Mouse (Mus musculus) Patski (cell line): ENCODE measurements at regions not wholly inside any gene's neighbourhood (a gene's known extent, or its start where the extent isn't known, plus 50 kb on each side); places are given as distances from the start of the nearest gene placed in this dataset.
A peak's percentile ranks its signal among the peaks of the same experiment; 100 is the strongest.

Experiments used
- ATAC-seq: fragments of 100-300 bp; one replicate; pipeline ENCODE4 v1.8.0; 2021
- CTCF ChIA-PET: fragments of 350-600 bp; sonication (Branson Sonifier 250); formaldehyde crosslinking; loops from one replicate; lab custom pipeline; 2022; ENCODE audit warnings: inconsistent platforms; lab: Charles Lee
- POLR2A ChIA-PET: fragments of 350-600 bp; sonication (Branson Sonifier 250); formaldehyde crosslinking; loops from one replicate; lab custom pipeline; 2022; ENCODE audit warnings: antibody characterized with exemption, inconsistent platforms; lab: Charles Lee
- DNase-seq: peaks from one replicate; pipeline ENCODE4 v3.0.0-alpha.2; 2011; ENCODE audit warnings: low read depth, low spot score
- H3K27me3 ChIP-seq: fragments of 371-371 bp; one replicate; pipeline ENCODE4 v1.5.1; 2021
- CTCF ChIP-seq: fragments of 100-300 bp; IDR thresholded peaks from one replicate; pipeline ENCODE4 v1.5.1; 2021
- in situ Hi-C: fragments of 300-500 bp; cut with MboI; formaldehyde crosslinking; loops from 3 replicates; pipeline ENCODE4 v1.11.1; 2018; ENCODE audit warnings: low pct_unique_long_range_greater_than_20kb, mixed read lengths

- CTCF ChIA-PET, result no interaction called here
- in situ Hi-C loops, result no loop called here
- no peak for TF ChIP-seq CTCF
- POLR2A ChIA-PET, result no interaction called here
- no peaks in the 10 kb centered on the region for H3K27me3 ChIP-seq
- no peak for DNase-seq
- ATAC-seq, result no peak
These were observed 2010.6 kb downstream of the A830018L16Rik start for GRCm38 (mm10) chr1:13424524-13424923.

GRCm38 (mm10) chr1:13425601-13426327, 2011.9 kb downstream of the A830018L16Rik start:
- TF ChIP-seq CTCF, result no peak
- in situ Hi-C loops, result no loop called here
- DNase-seq (no peak), ATAC-seq (no peak)
- H3K27me3 ChIP-seq, result no peaks in the 10 kb centered on the region
- ChIA-PET POLR2A (interaction anchor here (0.6 kb wide), 1 partner anchor 181 kb away, joined by 4 read pairs; no protein-coding TSS in a partner anchor), CTCF (no interaction called here)

- TF ChIP-seq CTCF, result no peak
- no peak for ATAC-seq
- no peaks in the 10 kb centered on the region for H3K27me3 ChIP-seq
- ChIA-PET CTCF (no interaction called here), POLR2A (interaction anchor here (0.6 kb wide), 1 partner anchor 181 kb away, joined by 4 read pairs; no protein-coding TSS in a partner anchor)
- no peak for DNase-seq
- in situ Hi-C loops, result no loop called here
These were observed 2012.6 kb downstream of the A830018L16Rik start for GRCm38 (mm10) chr1:13426328-13427067.

- DNase-seq (no peak), ATAC-seq (no peak)
- CTCF ChIA-PET, result no interaction called here
- H3K27me3 ChIP-seq, result no peaks in the 10 kb centered on the region
- TF ChIP-seq CTCF, result no peak
- in situ Hi-C loops, result no loop called here
- POLR2A ChIA-PET, result no interaction called here
These were observed 2013.1 kb downstream of the A830018L16Rik start for GRCm38 (mm10) chr1:13427068-13427434.

GRCm38 (mm10) chr1:13427501-13428207, 2013.7 kb downstream of the A830018L16Rik start:
- no peak for ATAC-seq
- DNase-seq, result no peak
- CTCF ChIA-PET, result interaction anchor here (1.3 kb wide), 1 partner anchor 12 kb away, joined by 3 read pairs; no protein-coding TSS in a partner anchor

GRCm38 (mm10) chr1:13437747-13438394, 2024.0 kb downstream of the A830018L16Rik start:
- ATAC-seq, result no peak
- peaks cover 18% of the 10 kb centered on the region for H3K27me3 ChIP-seq
- DNase-seq, result no peak
- ChIA-PET POLR2A (no interaction called here), CTCF (no interaction called here)
- in situ Hi-C loops, result no loop called here
- TF ChIP-seq CTCF, result no peak

More at GRCm38 (mm10) chr1:13427501-13428207, 2013.7 kb downstream of the A830018L16Rik start:
- no peaks in the 10 kb centered on the region for H3K27me3 ChIP-seq
- no peak for TF ChIP-seq CTCF
- POLR2A ChIA-PET, result no interaction called here
- in situ Hi-C loops, result no loop called here

GRCm38 (mm10) chr1:13442366-13442765, 2028.5 kb downstream of the A830018L16Rik start:
- TF ChIP-seq CTCF, result no peak
- H3K27me3 ChIP-seq, result peaks cover 18% of the 10 kb centered on the region
- ChIA-PET POLR2A (no interaction called here), CTCF (no interaction called here)
- DNase-seq (no peak), ATAC-seq (no peak)
- in situ Hi-C loops, result no loop called here

GRCm38 (mm10) chr1:13454534-13454933, 2040.6 kb downstream of the A830018L16Rik start:
- POLR2A ChIA-PET, result no interaction called here

GRCm38 (mm10) chr1:13455572-13455971, 2041.7 kb downstream of the A830018L16Rik start:
- in situ Hi-C loops, result no loop called here
- no peak for TF ChIP-seq CTCF
- ChIA-PET CTCF (no interaction called here), POLR2A (no interaction called here)
- peaks cover 6% of the 10 kb centered on the region for H3K27me3 ChIP-seq
- no peak for ATAC-seq
- DNase-seq, result no peak

More at GRCm38 (mm10) chr1:13454534-13454933, 2040.6 kb downstream of the A830018L16Rik start:
- peaks cover 10% of the 10 kb centered on the region for H3K27me3 ChIP-seq
- CTCF ChIA-PET, result interaction anchor here (1.0 kb wide), 1 partner anchor 10 kb away, joined by 3 read pairs; no protein-coding TSS in a partner anchor
- TF ChIP-seq CTCF, result no peak
- in situ Hi-C loops, result no loop called here
- ATAC-seq (no peak), DNase-seq (no peak)

GRCm38 (mm10) chr1:13464311-13464710, 2050.4 kb downstream of the A830018L16Rik start:
- no peak for TF ChIP-seq CTCF
- H3K27me3 ChIP-seq, result no peaks in the 10 kb centered on the region
- CTCF ChIA-PET, result interaction anchor here (1.0 kb wide), 1 partner anchor 10 kb away, joined by 3 read pairs; no protein-coding TSS in a partner anchor
- POLR2A ChIA-PET, result interaction anchor here (0.6 kb wide), 1 partner anchor 288 kb away, joined by 6 read pairs; no protein-coding TSS in a partner anchor
- in situ Hi-C loops, result no loop called here
- peak; percentile 2 for DNase-seq
- ATAC-seq, result no peak
